In the genomic region with DNA sequence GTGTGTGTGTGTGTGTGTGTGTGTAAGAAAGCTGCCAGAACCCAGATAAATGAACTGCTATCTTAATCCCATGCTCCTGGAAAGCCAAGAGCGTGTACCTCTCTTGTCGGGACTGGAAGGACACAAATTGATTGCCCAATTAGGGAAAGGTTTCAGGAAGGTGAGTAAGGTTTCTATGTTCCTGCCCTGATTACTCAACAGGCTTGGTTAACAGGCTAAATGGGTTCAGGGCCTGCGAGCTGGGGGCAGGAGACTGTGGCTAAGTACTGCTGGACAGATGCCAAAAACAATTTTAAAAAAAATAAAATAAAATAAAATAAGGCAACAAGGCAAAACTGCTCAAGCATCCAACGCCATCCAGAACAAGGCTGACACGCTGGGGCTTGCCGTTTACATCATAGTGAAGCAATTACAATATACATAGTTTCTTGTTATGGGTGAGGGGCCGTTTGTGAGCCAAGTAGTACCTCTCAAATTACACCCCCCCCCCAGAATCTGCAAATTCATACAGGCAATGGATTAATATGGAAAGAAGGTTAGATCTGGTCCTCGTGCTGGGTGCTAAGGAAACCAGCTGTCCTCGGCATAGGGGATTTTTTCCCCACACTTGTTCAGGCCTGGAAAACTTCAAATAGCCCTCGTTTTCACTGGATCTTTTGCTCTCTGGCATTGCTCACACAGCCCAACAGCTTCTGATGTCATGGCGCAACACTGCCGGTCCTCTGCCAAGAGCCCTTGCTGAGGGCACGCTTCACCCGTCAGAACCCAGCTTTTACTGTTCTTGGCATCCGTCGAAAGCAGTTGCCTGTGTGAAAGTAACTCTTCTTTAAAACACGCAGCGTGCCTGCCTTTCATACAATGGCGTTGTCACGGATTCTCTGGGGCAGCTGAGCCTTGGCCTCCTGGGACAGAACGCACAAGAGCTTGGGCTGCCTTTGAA, we compare ENCODE assay signal across 7 mouse cellular contexts.
DNase-seq lines count a peak whose midpoint lies in the region; ATAC-seq lines count a peak whose summit lies in the region.

No protein-coding gene starts in this region.

- no peaks in the 10 kb centered on the region for H3K36me3 ChIP-seq in limb, embryonic 12.5 days
- no peaks in the 10 kb centered on the region for H3K36me3 ChIP-seq in limb, embryonic 10.5 days
- no peaks in the 10 kb centered on the region for H3K36me3 ChIP-seq in hindbrain, embryonic 12.5 days
- H3K36me3 ChIP-seq in lung, embryonic 16.5 days (ENCODE audit: control insufficient read depth, insufficient read depth, low read length) = no peaks in the 10 kb centered on the region
- no peaks in the 10 kb centered on the region for H3K36me3 ChIP-seq in stomach, embryonic 15.5 days

- H3K9me3 ChIP-seq in limb, embryonic 12.5 days = no peaks in the 10 kb centered on the region
- no peaks in the 10 kb centered on the region for H3K9me3 ChIP-seq in limb, embryonic 10.5 days (replicated peaks)
- no peaks in the 10 kb centered on the region for H3K9me3 ChIP-seq in hindbrain, embryonic 12.5 days (replicated peaks)
- no peaks in the 10 kb centered on the region for H3K9me3 ChIP-seq in lung, embryonic 16.5 days (ENCODE audit: control insufficient read depth, low read length)
- no peaks in the 10 kb centered on the region for H3K9me3 ChIP-seq in stomach, embryonic 15.5 days

- peaks cover 5% of the 10 kb centered on the region; the same call in 1 of the 2 replicates for H3K4me1 ChIP-seq in limb, embryonic 12.5 days (replicated peaks)
- H3K4me1 ChIP-seq in limb, embryonic 10.5 days = peaks cover 5% of the 10 kb centered on the region; the same call in 1 of the 2 replicates
- H3K4me1 ChIP-seq in hindbrain, embryonic 12.5 days = peaks cover 8% of the 10 kb centered on the region; the same call in 1 of the 2 replicates
- H3K4me1 ChIP-seq in lung, embryonic 16.5 days (replicated peaks; ENCODE audit: control insufficient read depth, insufficient read depth, low read length) = no peaks in the 10 kb centered on the region
- H3K4me1 ChIP-seq in stomach, embryonic 15.5 days = no peaks in the 10 kb centered on the region

- H3K27me3 ChIP-seq in limb, embryonic 12.5 days = no peaks in the 10 kb centered on the region
- H3K27me3 ChIP-seq in limb, embryonic 10.5 days (ENCODE audit: low read depth, poor library complexity, severe bottlenecking) = no peaks in the 10 kb centered on the region
- H3K27me3 ChIP-seq in hindbrain, embryonic 12.5 days = no peaks in the 10 kb centered on the region
- H3K27me3 ChIP-seq in lung, embryonic 16.5 days (ENCODE audit: control insufficient read depth, insufficient read depth, low read depth, low read length) = no peaks in the 10 kb centered on the region
- H3K27me3 ChIP-seq in stomach, embryonic 15.5 days (replicated peaks) = no peaks in the 10 kb centered on the region

- DNase-seq in limb, embryonic 10.5 days (ENCODE audit: low spot score) = no peak
- DNase-seq in fibroblast of lung, adult 2 months (ENCODE audit: low read depth) = peak; percentile 92
- no peak for DNase-seq in urinary bladder, adult 18-20 months (ENCODE audit: low spot score in 2 of 2)

- no peak overlapping the region for H3K4me2 ChIP-seq in limb, embryonic 12.5 days
- no peak overlapping the region for H3K4me2 ChIP-seq in hindbrain, embryonic 12.5 days (replicated peaks)
- no peak overlapping the region for H3K4me2 ChIP-seq in lung, embryonic 16.5 days (ENCODE audit: low read depth, low read length)
- H3K4me2 ChIP-seq in stomach, embryonic 15.5 days = no peak overlapping the region

- WGBS in limb, embryonic 12.5 days = 59% methylated on average over 21 of the region's 21 CpGs
- WGBS in limb, embryonic 10.5 days = 76% methylated on average over 21 of the region's 21 CpGs
- WGBS in hindbrain, embryonic 12.5 days = 50% methylated on average over 21 of the region's 21 CpGs
- 50% methylated on average over 21 of the region's 21 CpGs for WGBS in lung, embryonic 16.5 days
- WGBS in stomach, embryonic 15.5 days = 49% methylated on average over 21 of the region's 21 CpGs

- no peak for ATAC-seq in limb, embryonic 12.5 days (ENCODE audit: insufficient number of reproducible peaks, insufficient read depth, low FRiP score, low TSS enrichment, low read depth)
- peak; percentile 76 for ATAC-seq in hindbrain, embryonic 12.5 days (ENCODE audit: low FRiP score)
- ATAC-seq in lung, embryonic 16.5 days (ENCODE audit: low read depth) = peak; percentile 79
- ATAC-seq in stomach, embryonic 15.5 days (ENCODE audit: insufficient read depth, low FRiP score, low read depth) = no peak

- H3K4me3 ChIP-seq in limb, embryonic 12.5 days (replicated peaks) = no peak overlapping the region
- no peak overlapping the region for H3K4me3 ChIP-seq in limb, embryonic 10.5 days
- H3K4me3 ChIP-seq in hindbrain, embryonic 12.5 days = no peak overlapping the region
- H3K4me3 ChIP-seq in lung, embryonic 16.5 days (ENCODE audit: low read length) = no peak overlapping the region
- no peak overlapping the region for H3K4me3 ChIP-seq in stomach, embryonic 15.5 days (replicated peaks)

- peak overlapping the region; percentile 69; the same call in 1 of the 2 replicates for H3K27ac ChIP-seq in limb, embryonic 12.5 days
- H3K27ac ChIP-seq in limb, embryonic 10.5 days = no peak overlapping the region
- H3K27ac ChIP-seq in hindbrain, embryonic 12.5 days = no peak overlapping the region
- H3K27ac ChIP-seq in lung, embryonic 16.5 days (ENCODE audit: low read length) = peak overlapping the region; percentile 19; the same call in 1 of the 2 replicates
- H3K27ac ChIP-seq in stomach, embryonic 15.5 days = peak overlapping the region; percentile 33

- H3K9ac ChIP-seq in limb, embryonic 12.5 days (replicated peaks) = no peak overlapping the region
- no peak overlapping the region for H3K9ac ChIP-seq in hindbrain, embryonic 12.5 days
- H3K9ac ChIP-seq in lung, embryonic 16.5 days (ENCODE audit: low read length) = no peak overlapping the region
- H3K9ac ChIP-seq in stomach, embryonic 15.5 days = no peak overlapping the region

Comparison
In these comparisons a context has a peak if more than half of its experiments do, and no peak if none do; other contexts are left out.
1. H3K27ac ChIP-seq: peak in limb, embryonic 12.5 days (single experiment), lung, embryonic 16.5 days (single experiment) and stomach, embryonic 15.5 days (single experiment); none in limb, embryonic 10.5 days (single experiment) and hindbrain, embryonic 12.5 days (single experiment).
2. ATAC-seq: peak in hindbrain, embryonic 12.5 days (single experiment) and lung, embryonic 16.5 days (single experiment); none in limb, embryonic 12.5 days (single experiment) and stomach, embryonic 15.5 days (single experiment).